Comparison of ENCODE assay signal across 8 mouse cellular contexts in the genomic region with DNA sequence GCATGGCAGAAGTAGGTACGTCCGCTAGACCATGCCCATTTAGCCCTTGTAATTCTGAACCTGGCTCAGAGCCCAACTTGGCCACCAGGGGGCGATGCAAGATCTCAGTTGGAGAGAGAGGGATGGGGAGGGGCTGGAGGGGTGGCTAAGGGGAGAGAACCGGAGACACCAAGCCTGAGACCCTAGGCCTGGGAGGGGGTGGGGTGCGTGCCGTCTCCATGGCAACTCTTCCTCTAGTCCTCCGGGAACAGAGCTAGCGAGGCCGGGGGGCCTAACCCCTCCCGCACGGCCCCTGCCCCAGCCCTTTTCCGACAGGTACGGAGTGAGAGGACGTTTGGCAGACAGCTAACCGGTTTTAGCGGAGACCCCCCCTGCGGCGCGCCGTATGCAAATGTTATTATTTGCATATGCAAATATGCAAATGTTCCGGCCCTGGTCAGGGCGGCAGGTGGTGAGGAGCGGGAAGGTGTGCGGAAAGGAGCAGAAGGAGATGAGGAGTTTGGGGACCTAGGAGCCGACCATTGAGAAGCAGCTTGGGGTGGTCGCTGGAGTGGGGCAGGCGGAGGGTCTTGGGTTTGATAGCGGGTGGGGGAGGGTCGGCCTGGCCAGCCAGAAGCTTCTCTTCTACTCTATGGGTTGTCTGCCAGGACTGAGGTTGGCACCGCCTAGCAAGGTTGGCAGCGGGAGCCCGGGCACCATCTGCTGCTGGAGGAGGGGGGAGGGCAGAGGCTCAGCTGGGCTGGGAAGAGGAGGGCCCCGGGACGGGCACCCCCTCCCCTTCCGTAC. TPM values are rescaled to one million over a fixed set of nuclear protein-coding genes. Genes with fewer than 3 reads are reported as not detected.
DNase-seq lines count a peak whose midpoint lies in the region; ATAC-seq and TF ChIP-seq lines count a peak whose summit lies in the region.

No protein-coding gene starts in this region.

- no peaks in the 10 kb centered on the region for H3K27me3 ChIP-seq in hindbrain, postnatal 0 days (ENCODE audit: insufficient read depth, low read length)

- peak; percentile 89 for DNase-seq in WW6 (ENCODE audit: low read depth, low spot score)
- DNase-seq in cerebellum, postnatal 25 days, result peak; percentile 96 to 98
- DNase-seq in gastrocnemius, adult 2 months, result peak; percentile 88
- DNase-seq in hindbrain, postnatal 0 days (ENCODE audit: low spot score), result peak; percentile 97
- DNase-seq in left cerebral cortex, adult 18-20 months (ENCODE audit: low spot score in 2 of 2), result peak; percentile 76 to 84
- DNase-seq in lung, postnatal 4 days, result peak; percentile 78 to 90
- peak; percentile 96 for DNase-seq in retina, postnatal 7 days (ENCODE audit: low read depth, low spot score)
- DNase-seq in urinary bladder, adult 2 months (ENCODE audit: low spot score), result peak; percentile 69

- H3K9ac ChIP-seq in hindbrain, postnatal 0 days (replicated peaks; ENCODE audit: low read length), result peak overlapping the region; percentile 39; the same call in 1 of the 2 replicates

- peaks cover 34% of the 10 kb centered on the region for H3K4me1 ChIP-seq in hindbrain, postnatal 0 days (ENCODE audit: insufficient read depth, low read length)

- no peaks in the 10 kb centered on the region for H3K36me3 ChIP-seq in hindbrain, postnatal 0 days (ENCODE audit: insufficient read depth, low read length)

- H3K9me3 ChIP-seq in hindbrain, postnatal 0 days (ENCODE audit: low read length), result no peaks in the 10 kb centered on the region

- peak; percentile 76 for ATAC-seq in hindbrain, postnatal 0 days

- WGBS in hindbrain, postnatal 0 days, result 1% methylated on average over 35 of the region's 35 CpGs

- TF ChIP-seq CTCF in gastrocnemius, adult 2 months (IDR thresholded peaks at IDR 0.05), result peak; percentile 68
- TF ChIP-seq CTCF in hindbrain, postnatal 0 days (IDR thresholded peaks at IDR 0.05; ENCODE audit: low read depth), result peak; percentile 94

- peak overlapping the region; percentile 66 for H3K4me3 ChIP-seq in gastrocnemius, adult 2 months
- peak overlapping the region; percentile 32 for H3K4me3 ChIP-seq in hindbrain, postnatal 0 days (ENCODE audit: low read length)

- peak overlapping the region; percentile 48; the same call in 1 of the 2 replicates for H3K27ac ChIP-seq in gastrocnemius, adult 2 months
- H3K27ac ChIP-seq in hindbrain, postnatal 0 days, result peak overlapping the region; percentile 98

- intact Hi-C loops in gastrocnemius, adult 2 months (cut with DNase I), result no loop called here

- H3K4me2 ChIP-seq in hindbrain, postnatal 0 days (ENCODE audit: low read depth, low read length), result peak overlapping the region; percentile 61

RNA-seq across cellular contexts. Expression of a gene that starts 5.5 kb away (rescaled TPM):
- 10 to 100 TPM in 1 of 2 experiments, 1 to 10 TPM in 1; 8.1 to 16.5 TPM for total RNA-seq in gastrocnemius, adult 2 months (2021)
- total RNA-seq in hindbrain, postnatal 0 days (2014; rRNA removed), result 11.0 and 21.9 TPM in 2 replicates
- polyA plus RNA-seq in hindbrain, postnatal 0 days (2015; fragmentation: Nextera tagmentation; extraction: Ambion mirVana), result 16.7 and 17.4 TPM in 2 replicates
- total RNA-seq in left cerebral cortex, adult 18-20 months (2021), result 1 to 10 TPM; 3.5 to 5.2 TPM
- polyA plus RNA-seq in urinary bladder, adult 2 months (2012; rRNA removed), result 21.2 and 32.1 TPM in 2 replicates

RNA-seq across cellular contexts. Expression of a gene that starts 7.8 kb away (rescaled TPM):
- total RNA-seq in gastrocnemius, adult 2 months (2021), result 100 to 1,000 TPM; 393 to 462 TPM
- total RNA-seq in hindbrain, postnatal 0 days (2014; rRNA removed), result 0.68 and 3.7 TPM in 2 replicates
- 1.4 and 1.7 TPM in 2 replicates for polyA plus RNA-seq in hindbrain, postnatal 0 days (2015; fragmentation: Nextera tagmentation; extraction: Ambion mirVana)
- total RNA-seq in left cerebral cortex, adult 18-20 months (2021), result 1 to 10 TPM; 3.9 to 4.8 TPM
- polyA plus RNA-seq in urinary bladder, adult 2 months (2012; rRNA removed), result 2.3 and 4.3 TPM in 2 replicates

RNA-seq across cellular contexts. Expression of a gene that starts 13.0 kb away (rescaled TPM):
- total RNA-seq in gastrocnemius, adult 2 months (2021), result 10 to 100 TPM; 22.7 to 28.9 TPM
- total RNA-seq in hindbrain, postnatal 0 days (2014; rRNA removed), result 66.1 and 91.1 TPM in 2 replicates
- 49.7 and 49.9 TPM in 2 replicates for polyA plus RNA-seq in hindbrain, postnatal 0 days (2015; fragmentation: Nextera tagmentation; extraction: Ambion mirVana)
- total RNA-seq in left cerebral cortex, adult 18-20 months (2021), result 10 to 100 TPM; 23.4 to 27.0 TPM
- polyA plus RNA-seq in urinary bladder, adult 2 months (2012; rRNA removed), result 58.7 and 63.9 TPM in 2 replicates

RNA-seq across cellular contexts. Expression of a gene that starts 25.1 kb away (rescaled TPM):
- total RNA-seq in gastrocnemius, adult 2 months (2021), result under 1 TPM; 0.17 to 0.23 TPM
- total RNA-seq in hindbrain, postnatal 0 days (2014; rRNA removed), result 26.0 and 33.5 TPM in 2 replicates
- 134 and 146 TPM in 2 replicates for polyA plus RNA-seq in hindbrain, postnatal 0 days (2015; fragmentation: Nextera tagmentation; extraction: Ambion mirVana)
- total RNA-seq in left cerebral cortex, adult 18-20 months (2021), result 1 to 10 TPM; 7.6 to 8.3 TPM
- polyA plus RNA-seq in urinary bladder, adult 2 months (2012; rRNA removed), result 0.04 and 0.07 TPM in 2 replicates

Comparison
In these comparisons a context has a peak if more than half of its experiments do, and no peak if none do; other contexts are left out.
1. Peak in every context shown above with its lines: DNase-seq, ATAC-seq, H3K4me3 ChIP-seq and H3K27ac ChIP-seq.
2. RNA of a gene that starts 7.8 kb away (total RNA-seq): 393 to 462 TPM in gastrocnemius, adult 2 months; 3.9 to 4.8 TPM in left cerebral cortex, adult 18-20 months and 0.68 to 3.7 TPM in hindbrain, postnatal 0 days; every median in the first group is over 10 times any median in the second.